Mouse (Mus musculus) CH12.LX (cell line): ENCODE measurements around the gene Fndc5.

ENCODE experiments used
- CHD1 ChIP-seq: IDR thresholded peaks from 2 replicates; pipeline ENCODE4 v1.6.1; 2012; ENCODE audit warnings: low read depth, low read length, improper control_type of control experiment, inconsistent platforms
- CTCF ChIP-seq, 2 experiments: IDR thresholded peaks in 1 of 2; conservative IDR thresholded peaks in 1 of 2; 2 replicates each; pipeline ENCODE4 v1.5.1; 2011 to 2012; ENCODE audit warnings: low read depth in 2 of 2, low read length in 2 of 2, improper control_type of control experiment in 1 of 2, inconsistent platforms in 1 of 2, mild to moderate bottlenecking in 1 of 2, moderate library complexity in 1 of 2
- EP300 ChIP-seq: IDR thresholded peaks from 2 replicates; pipeline ENCODE4 v1.6.1; 2011; ENCODE audit warnings: low read length, improper control_type of control experiment
- HCFC1 ChIP-seq: IDR thresholded peaks from 2 replicates; pipeline ENCODE4 v1.6.1; 2012; ENCODE audit warnings: low read depth, mild to moderate bottlenecking, inconsistent platforms, low read length, improper control_type of control experiment
- IRF4 ChIP-seq: IDR thresholded peaks from 2 replicates; pipeline ENCODE4 v1.6.1; 2014; ENCODE audit warnings: low read depth, mild to moderate bottlenecking, inconsistent platforms, low read length, improper control_type of control experiment
- JUN ChIP-seq: IDR thresholded peaks from 2 replicates; pipeline ENCODE4 v1.6.1; 2011; ENCODE audit warnings: low read depth, mild to moderate bottlenecking, low read length, improper control_type of control experiment, moderate library complexity; ENCODE audit not compliant: insufficient read depth
- POLR2A ChIP-seq: IDR thresholded peaks from 2 replicates; pipeline ENCODE4 v1.6.1; 2011; ENCODE audit warnings: low read depth, mild to moderate bottlenecking, improper control_type of control experiment, low read length
- TCF12 ChIP-seq: IDR thresholded peaks from 2 replicates; pipeline ENCODE4 v1.6.1; 2014; ENCODE audit warnings: low read depth, mild to moderate bottlenecking, inconsistent platforms, low read length, improper control_type of control experiment
- USF1 ChIP-seq: IDR thresholded peaks from 2 replicates; pipeline ENCODE4 v1.6.1; 2014; ENCODE audit warnings: low read depth, mild to moderate bottlenecking, inconsistent platforms, low read length, improper control_type of control experiment
- ZNF384 ChIP-seq: IDR thresholded peaks from 2 replicates; pipeline ENCODE4 v1.6.1; 2012; ENCODE audit warnings: low read depth, low read length, improper control_type of control experiment, inconsistent platforms

DNA sequence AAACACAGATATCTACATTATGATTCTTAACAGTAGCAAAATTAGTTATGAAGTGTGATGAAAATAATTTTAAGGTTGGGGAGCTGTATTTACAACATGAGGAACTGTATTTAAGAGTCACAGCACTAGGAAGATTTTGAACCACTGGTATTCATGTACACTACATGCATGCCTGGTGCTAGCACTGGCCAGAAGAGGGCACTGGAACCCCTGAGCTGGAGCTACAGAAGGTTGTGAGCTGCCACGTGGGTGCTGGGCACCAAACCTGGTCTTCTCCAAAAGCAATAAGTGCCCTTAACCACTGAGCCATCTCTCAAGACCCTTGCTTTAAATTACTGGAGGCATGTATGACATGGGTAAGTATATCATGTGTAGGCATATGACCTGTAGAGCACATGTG lies 35.7 kb downstream of the Fndc5 start:
- TF ChIP-seq CTCF (conservative IDR thresholded peaks at IDR 0.05 in 1 of 2, IDR thresholded peaks at IDR 0.05 in 1 of 2; ENCODE audit: low read depth in 2 of 2, low read length in 2 of 2) (no peak), EP300 (no peak), USF1 (no peak), TCF12 (no peak), HCFC1 (no peak), CHD1 (no peak), POLR2A (no peak), JUN (no peak), IRF4 (no peak), ZNF384 (no peak)
